Mouse (Mus musculus): ENCODE data around the gene Sfxn2. TPM values are rescaled to one million over a fixed set of nuclear protein-coding genes. Genes with fewer than 3 reads are reported as not detected.
A peak's percentile ranks its signal among the peaks of the same experiment; 100 is the strongest.

Sfxn2 gene
- 1 to 10 TPM; 7.3 to 9.2 (median 7.5) TPM for total RNA-seq (2022)

DNA sequence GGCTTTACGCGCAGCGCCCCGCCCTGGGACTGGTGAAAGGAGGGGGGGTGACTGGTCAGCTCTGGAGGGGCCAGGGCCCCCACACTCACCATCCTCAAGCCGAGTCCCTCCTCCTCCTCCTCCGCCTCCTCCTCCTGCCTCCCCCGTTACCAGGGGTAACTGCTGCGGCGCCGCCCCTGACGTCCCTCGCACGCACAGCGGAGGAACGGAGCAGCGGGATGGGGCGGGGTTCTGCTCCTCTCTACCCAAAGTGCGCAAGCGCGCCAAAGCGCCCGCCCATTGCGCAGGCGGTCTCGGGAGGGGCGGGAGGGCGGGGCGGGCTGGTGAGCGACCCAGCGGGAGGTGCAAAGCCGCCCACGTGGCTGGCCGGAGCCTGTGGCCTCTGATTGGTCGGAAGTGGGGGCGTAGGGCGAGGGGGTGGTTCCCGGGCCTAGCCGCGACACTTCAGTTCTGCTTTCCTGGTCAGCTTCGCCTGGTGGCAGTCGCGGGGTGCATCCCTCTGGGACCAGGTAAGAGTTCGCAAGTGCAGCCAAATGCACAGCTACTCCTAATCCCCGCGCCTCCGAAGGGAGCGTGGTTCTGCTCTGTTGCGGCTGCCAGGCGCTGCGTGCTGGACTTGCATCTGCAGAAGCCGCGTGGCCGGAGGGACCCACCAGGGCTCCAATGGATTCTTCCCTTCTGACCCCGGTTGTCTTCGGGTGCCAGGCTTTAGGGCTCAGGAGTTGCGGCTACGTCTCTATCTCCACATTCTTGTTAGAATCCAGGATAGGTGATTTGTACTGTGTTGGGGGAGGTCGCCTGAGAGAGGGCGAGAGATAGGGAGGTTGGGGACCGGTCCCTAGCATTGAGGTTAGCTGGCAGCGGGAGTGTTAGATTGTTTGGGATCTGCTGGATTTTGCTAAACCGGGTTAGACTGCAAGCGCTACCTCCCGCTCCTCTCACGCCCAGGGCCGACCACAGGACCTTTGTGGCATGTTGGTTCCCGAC is at the start of gene Sfxn2, which contains the start of gene Arl3:
Sfxn2 (plus strand) TSS at position 415 of the 987 bp plus-strand sequence.
Arl3 (minus strand) TSS at position 248 of the 987 bp plus-strand sequence.
- peak; percentile 92 to 93 for DNase-seq (ENCODE audit: low spot score in 2 of 2)

GRCm38 (mm10) chr19:46523480-46524151 is 49.5 kb upstream of the Sfxn2 start:
- peak; percentile 77 to 80 for DNase-seq (ENCODE audit: low spot score in 2 of 2)

DNA sequence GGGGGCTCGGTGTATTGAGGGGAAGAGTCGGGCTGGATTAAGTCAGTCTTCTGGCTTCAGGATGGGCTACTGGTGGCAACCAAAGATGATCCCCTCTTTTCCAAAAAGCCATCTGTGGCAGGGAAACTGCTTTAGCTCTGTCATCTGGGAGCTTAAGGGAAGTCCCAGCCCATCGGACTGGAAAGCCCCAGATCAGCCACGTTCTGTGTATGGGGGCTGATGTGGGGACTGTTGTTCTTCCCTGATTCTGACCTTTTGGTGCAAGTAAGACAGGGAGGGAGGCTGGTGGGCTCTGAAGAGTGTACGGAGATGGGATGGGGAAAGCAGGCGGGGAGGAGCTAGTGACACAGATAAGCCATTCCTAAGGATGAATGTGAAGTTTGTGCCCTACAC is 49.0 kb upstream of the Sfxn2 start:
- DNase-seq (ENCODE audit: low spot score in 2 of 2): no peak

DNA sequence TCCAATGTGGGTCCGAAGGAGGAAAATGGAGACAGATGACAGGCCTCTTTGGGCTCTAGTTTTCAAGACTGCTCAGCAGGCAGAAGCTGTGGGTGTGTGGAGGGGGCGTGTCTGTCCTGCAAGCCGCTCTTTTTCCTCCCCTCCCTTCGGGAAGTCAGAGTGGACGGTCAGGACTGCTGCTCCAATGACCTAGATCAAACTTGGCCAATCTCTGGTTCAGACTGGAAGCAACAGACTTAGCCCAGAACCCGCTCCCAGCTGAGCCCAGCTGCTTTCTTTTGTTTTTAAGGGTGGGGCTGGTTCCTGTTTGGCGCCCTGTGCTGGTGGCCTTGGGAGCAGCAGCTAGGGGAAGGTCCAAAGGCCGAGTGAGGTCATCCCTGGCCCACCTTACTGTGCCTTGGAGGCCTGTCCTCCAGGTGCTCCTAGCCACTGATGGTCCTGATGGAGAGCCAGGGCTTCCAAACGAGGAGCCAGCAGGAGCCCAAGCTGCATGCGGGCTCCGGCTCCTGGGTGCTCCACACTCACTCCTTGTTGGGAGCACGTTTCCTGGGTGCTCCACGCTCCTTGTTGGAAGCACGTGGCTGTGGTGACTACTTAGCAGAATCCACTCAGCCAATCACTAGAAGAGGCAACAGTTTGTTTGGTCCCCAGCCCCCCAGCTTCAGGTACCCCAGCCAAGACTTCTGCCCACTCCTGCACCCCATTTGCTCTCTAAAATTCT is 48.4 kb upstream of the Sfxn2 start:
- DNase-seq (ENCODE audit: low spot score in 2 of 2): peak in 1 of 2 experiments; percentile 28

- DNase-seq (ENCODE audit: low spot score in 2 of 2): peak in 1 of 2 experiments; percentile 3
Observed at GRCm38 (mm10) chr19:46525691-46526631, 47.2 kb upstream of the Sfxn2 start.

DNA sequence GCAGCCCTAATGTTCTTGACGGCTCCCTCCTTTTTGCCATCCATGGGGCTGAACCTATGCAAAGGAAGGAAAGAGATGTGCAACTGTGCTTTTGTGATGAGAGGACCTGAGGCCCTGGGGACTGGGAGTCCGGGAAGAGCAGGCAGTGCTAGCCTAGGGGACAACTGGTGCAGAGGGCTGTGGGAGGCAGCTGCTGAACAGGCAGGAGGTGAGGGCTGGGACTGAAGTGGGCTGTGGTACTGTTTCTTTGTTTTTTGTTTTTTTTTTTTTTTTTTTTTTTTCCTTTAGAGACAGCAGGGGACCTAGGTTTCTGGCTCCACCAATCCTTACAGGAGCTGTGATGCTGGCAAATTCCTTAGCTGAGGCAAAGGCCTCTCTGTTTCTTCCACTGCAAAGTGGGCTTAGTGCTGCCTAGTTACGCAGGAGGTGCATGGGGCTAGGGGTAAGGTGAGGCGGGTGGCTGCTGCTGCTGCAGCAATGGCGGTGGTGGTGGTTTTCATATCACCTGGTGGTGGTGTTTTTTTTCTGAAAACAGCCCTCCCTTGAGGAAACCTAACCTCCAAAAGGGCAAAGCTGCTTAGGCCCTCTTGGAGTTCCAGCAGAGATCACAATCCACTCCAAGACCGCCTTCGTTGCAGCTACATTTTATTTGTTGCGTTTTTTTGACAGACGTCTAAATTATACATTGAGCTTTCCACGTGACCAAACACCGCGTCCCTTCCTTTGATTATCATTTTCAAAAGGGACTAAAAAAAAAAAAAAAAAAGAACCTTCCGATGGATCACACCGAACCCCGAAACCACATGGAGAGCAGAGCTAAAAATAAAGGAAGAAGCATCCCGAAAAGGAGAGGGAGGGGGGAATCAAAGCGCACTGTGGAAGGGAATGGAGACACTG is 45.3 kb upstream of the Sfxn2 start:
- DNase-seq (ENCODE audit: low spot score in 2 of 2): peak in 1 of 2 experiments; percentile 21

- DNase-seq (ENCODE audit: low spot score in 2 of 2): peak in 1 of 2 experiments; percentile 62
Observed at GRCm38 (mm10) chr19:46528529-46529213, 44.5 kb upstream of the Sfxn2 start.

GRCm38 (mm10) chr19:46529601-46530448 is 43.3 kb upstream of the Sfxn2 start:
- peak in 1 of 2 experiments; percentile 40 for DNase-seq (ENCODE audit: low spot score in 2 of 2)

GRCm38 (mm10) chr19:46530449-46530990 is 42.6 kb upstream of the Sfxn2 start:
- no peak for DNase-seq (ENCODE audit: low spot score in 2 of 2)

DNA sequence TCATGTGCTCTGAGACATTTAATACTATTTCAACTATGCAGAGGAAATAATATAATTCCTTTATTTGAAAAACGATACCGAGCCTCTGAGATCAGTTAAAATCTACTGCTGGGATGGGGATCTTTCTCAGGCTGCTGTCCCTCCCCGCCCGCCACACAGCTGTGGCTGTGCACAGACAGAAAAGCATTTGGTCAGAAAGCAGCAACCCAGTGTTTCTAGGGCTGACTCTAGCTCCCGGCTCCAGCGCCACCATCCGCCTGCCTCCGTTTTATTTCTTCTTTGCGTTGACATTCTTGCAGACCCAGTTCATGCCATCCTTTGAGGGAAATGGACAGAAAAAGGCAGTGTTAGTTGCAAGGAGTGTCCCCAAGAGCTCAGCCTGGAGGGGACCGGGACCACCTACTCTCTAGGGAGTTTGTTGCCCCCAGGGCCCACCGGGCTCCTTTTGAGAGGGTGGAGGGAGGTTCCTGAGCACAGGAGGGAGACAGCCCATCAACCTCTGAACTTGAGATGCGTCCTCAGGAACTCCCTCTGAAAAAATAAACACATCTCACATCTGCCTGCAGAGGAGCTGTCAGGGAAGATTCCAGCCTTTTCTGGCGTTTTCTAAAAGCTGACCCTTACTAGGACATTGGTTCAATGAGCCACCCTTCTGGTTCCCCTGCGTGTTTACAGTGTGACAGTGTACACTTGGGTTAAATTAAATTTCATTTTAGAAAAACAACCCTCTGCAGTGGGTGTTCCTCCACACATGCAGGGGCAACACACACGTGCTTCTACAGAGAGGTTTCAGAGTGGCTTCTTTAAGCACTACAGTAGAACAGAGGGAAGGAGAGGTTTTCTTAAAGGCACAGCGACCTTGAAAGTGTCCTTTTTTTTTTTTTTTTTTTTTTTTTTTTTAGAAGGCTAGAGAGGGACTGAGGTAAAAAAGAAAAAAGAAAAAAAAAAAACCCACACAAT is 41.8 kb upstream of the Sfxn2 start:
- DNase-seq (ENCODE audit: low spot score in 2 of 2): no peak

DNA sequence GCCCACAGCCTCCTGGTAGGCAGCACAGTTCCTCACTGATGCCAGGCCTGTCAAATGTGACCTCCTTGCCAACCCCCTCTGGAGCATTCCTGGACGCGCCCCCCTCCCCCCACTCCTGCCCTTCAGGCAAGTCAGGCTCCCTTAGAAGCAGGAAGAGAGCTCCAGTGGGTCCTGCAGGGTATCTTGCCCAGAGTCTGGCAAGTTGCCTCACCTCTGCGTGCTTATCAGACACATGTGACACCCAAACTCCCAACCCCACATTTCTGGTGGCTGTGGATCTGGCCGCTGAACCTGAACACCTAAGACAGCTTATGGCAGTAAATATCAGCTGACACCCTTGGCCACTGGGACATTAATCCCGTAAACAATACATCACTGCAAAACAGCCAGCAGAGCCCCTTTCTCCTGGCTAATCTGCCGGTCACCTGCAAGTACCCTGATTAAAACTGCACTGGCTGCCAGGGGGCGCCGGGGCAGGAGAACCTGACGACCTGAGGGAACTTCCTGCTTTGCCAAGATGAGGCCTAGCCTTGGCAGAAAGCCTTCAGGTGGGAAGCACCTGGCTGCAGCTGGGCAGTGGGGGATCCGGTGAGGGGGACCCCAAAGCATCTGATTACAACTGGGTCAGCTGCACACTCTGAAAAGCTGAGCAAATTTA is 41.0 kb upstream of the Sfxn2 start:
- no peak for DNase-seq (ENCODE audit: low spot score in 2 of 2)

DNA sequence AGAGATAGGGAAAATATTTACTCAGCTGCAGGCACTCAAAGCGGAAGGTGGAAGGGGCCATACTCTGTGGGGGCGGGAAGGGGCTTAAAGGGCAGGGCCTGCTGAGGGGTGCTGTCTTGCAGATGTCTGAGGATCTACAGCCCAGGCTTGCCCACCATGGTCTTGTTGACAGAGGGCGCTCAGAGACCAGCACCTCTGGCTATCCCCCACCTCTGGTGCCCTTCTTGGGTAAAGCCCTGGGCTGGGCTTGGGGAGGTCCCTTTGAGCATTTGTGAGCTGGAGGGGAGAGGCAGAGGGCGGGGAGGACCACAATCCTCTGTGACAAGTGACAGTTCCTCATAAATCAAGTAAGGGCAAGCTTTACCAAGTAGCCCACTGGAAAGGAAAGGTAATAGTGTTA is 40.1 kb upstream of the Sfxn2 start:
- no peak for DNase-seq (ENCODE audit: low spot score in 2 of 2)

DNA sequence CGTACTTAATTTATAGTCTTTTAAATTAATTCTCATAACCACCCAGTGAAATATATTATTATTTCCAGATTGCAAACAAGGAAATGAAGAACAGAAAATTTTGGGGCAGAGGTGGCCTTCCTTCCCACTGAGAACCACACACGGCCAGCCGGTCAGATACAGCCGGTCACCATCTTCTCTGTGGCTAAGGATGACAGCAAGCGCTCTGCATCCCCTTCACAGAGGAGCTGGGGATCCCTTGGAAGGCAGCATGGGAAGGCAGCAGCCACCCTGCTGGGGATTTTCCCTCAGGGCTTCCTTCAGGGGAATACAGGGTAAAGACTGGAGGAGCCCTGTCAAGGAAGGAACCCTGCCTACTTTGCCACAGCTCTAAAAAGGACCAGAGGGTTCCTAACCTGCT is 39.6 kb upstream of the Sfxn2 start:
- DNase-seq (ENCODE audit: low spot score in 2 of 2): no peak

DNA sequence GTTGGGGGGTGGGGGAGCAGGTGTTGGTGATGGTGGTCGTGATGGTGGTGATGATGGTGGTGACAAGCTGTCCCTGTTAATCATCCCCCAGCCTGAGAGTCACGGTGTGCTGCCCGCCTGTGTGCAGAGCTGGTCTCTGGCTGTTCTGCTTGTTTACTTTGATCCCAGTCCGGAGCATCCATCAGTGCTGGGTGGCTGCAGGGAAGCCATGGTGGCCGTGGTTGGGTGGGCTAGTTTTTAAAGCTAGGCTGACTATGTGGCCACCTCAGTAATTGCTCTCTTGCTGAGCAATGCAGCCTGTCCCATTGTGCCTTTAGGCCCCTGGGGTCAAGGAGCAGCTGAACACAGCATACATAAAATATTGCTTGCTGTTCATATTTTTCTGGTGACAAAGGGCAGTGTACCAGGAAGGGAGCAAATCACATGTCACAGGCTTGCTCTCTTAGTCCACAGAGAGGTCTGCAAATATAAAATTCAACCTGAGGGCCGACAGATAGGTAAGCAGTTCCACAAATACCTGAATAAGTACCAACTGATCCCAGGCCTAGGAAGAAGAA is 38.5 kb upstream of the Sfxn2 start:
- DNase-seq (ENCODE audit: low spot score in 2 of 2): no peak

DNA sequence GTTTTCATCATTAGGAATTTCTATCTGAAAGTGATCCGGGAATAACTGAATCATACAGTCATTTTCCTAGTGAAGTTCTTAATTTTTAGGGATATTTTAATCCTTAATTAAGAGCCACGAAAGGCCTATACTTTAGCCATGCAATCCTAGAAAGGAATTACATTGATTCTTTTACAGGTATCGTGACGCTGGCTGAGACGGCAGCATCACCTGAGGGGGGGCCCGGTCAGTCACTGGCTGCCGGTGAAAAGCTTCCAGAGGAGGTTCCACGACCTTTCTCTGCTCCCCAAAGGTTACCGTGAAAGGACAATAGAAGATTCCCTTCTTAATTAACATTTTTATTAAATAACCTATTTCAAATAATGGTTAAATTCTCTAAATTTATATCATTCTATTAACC is 35.8 kb upstream of the Sfxn2 start:
- DNase-seq (ENCODE audit: low spot score in 2 of 2): no peak

- DNase-seq (ENCODE audit: low spot score in 2 of 2): no peak
Observed at GRCm38 (mm10) chr19:46538213-46538612, 35.0 kb upstream of the Sfxn2 start.

Measured in layer of hippocampus, adult 8-10 months (tissue).